Comparison of ENCODE assay signal across 24 mouse cellular contexts in genomic region chrX:163981092-163981491, GRCm38 (mm10).
"Had no signal": no experiment of that assay in that cellular context is flagged by ENCODE, and none has a peak within 500 bp of the region (broad histone marks: within the 10 kb centered on the region; RNA-seq: fewer than 3 reads in every experiment).

No protein-coding gene starts in this region.

- H3K9me3 ChIP-seq: kidney, embryonic 15.5 days; limb, embryonic 13.5 days; liver, embryonic 12.5 days; liver, embryonic 15.5 days; lung, embryonic 15.5 days; midbrain, embryonic 12.5 days; midbrain, embryonic 15.5 days; neural tube, embryonic 12.5 days; neural tube, embryonic 15.5 days; stomach, embryonic 15.5 days had no signal

- H3K27me3 ChIP-seq: liver, embryonic 12.5 days; liver, embryonic 15.5 days; lung, embryonic 15.5 days; neural tube, embryonic 12.5 days; neural tube, embryonic 15.5 days; stomach, embryonic 15.5 days had no signal

- H3K36me3 ChIP-seq: liver, embryonic 12.5 days; liver, embryonic 15.5 days; lung, embryonic 15.5 days; midbrain, embryonic 12.5 days; midbrain, embryonic 15.5 days; neural tube, embryonic 12.5 days; neural tube, embryonic 15.5 days; stomach, embryonic 15.5 days had no signal

- ATAC-seq: liver, embryonic 12.5 days; midbrain, embryonic 15.5 days had no signal

- DNase-seq: kidney, adult 8-10 months; kidney, postnatal 10 days; kidney, postnatal 36 days; layer of hippocampus, postnatal 36 days; liver; lung, adult 18-20 months; lung, postnatal 10 days; lung, postnatal 36 days; retina, postnatal 1 day; right cerebral cortex, postnatal 25 days; spleen, adult 18-20 months; thymus, adult 18-20 months; thymus, postnatal 36 days had no signal

- H3K4me3 ChIP-seq: kidney, embryonic 15.5 days; left cerebral cortex, adult 2 months; limb, embryonic 13.5 days; liver, embryonic 12.5 days; liver, embryonic 15.5 days; lung, embryonic 15.5 days; midbrain, embryonic 12.5 days; midbrain, embryonic 15.5 days; neural tube, embryonic 12.5 days; neural tube, embryonic 15.5 days; stomach, embryonic 15.5 days had no signal

- H3K27ac ChIP-seq: kidney, embryonic 15.5 days; left cerebral cortex, adult 2 months; limb, embryonic 13.5 days; liver, embryonic 12.5 days; liver, embryonic 15.5 days; lung, embryonic 15.5 days; midbrain, embryonic 12.5 days; midbrain, embryonic 15.5 days; neural tube, embryonic 12.5 days; neural tube, embryonic 15.5 days; stomach, embryonic 15.5 days had no signal

- H3K4me2 ChIP-seq: kidney, embryonic 15.5 days; limb, embryonic 13.5 days; liver, embryonic 12.5 days; liver, embryonic 15.5 days; lung, embryonic 15.5 days; midbrain, embryonic 12.5 days; midbrain, embryonic 15.5 days; neural tube, embryonic 12.5 days; neural tube, embryonic 15.5 days; stomach, embryonic 15.5 days had no signal

- H3K9ac ChIP-seq: kidney, embryonic 15.5 days; limb, embryonic 13.5 days; liver, embryonic 12.5 days; liver, embryonic 15.5 days; lung, embryonic 15.5 days; midbrain, embryonic 12.5 days; midbrain, embryonic 15.5 days; neural tube, embryonic 12.5 days; neural tube, embryonic 15.5 days; stomach, embryonic 15.5 days had no signal

- H3K4me1 ChIP-seq: kidney, embryonic 15.5 days; limb, embryonic 13.5 days; liver, embryonic 12.5 days; liver, embryonic 15.5 days; lung, embryonic 15.5 days; midbrain, embryonic 12.5 days; midbrain, embryonic 15.5 days; neural tube, embryonic 12.5 days; neural tube, embryonic 15.5 days; stomach, embryonic 15.5 days had no signal
